Mouse (Mus musculus) gastrocnemius, postnatal 14 days (tissue): Measurements from ENCODE around the gene Ror1. TPM values are rescaled to one million over a fixed set of nuclear protein-coding genes. Genes with fewer than 3 reads are reported as not detected.
A peak's percentile ranks its signal among the peaks of the same experiment; 100 is the strongest.

ENCODE experiments used
- DNase-seq: peaks from one replicate; pipeline ENCODE4 v3.0.0; 2021; ENCODE audit warnings: mixed read lengths
- intact Hi-C: fragments of 180-260 bp; cut with DNase I; formaldehyde crosslinking; loops from one replicate; pipeline ENCODE4 v1.15.1; 2025; ENCODE audit warnings: low total_unique reads
- total RNA-seq, 2 experiments: library from RNA; stranded (reverse); gene quantifications; 2 replicates each; pipeline ENCODE4 v1.2.3; 2021

Gene Ror1
- total RNA-seq, 2 experiments from 2014 or later = 4.7 to 6.2 TPM

DNA sequence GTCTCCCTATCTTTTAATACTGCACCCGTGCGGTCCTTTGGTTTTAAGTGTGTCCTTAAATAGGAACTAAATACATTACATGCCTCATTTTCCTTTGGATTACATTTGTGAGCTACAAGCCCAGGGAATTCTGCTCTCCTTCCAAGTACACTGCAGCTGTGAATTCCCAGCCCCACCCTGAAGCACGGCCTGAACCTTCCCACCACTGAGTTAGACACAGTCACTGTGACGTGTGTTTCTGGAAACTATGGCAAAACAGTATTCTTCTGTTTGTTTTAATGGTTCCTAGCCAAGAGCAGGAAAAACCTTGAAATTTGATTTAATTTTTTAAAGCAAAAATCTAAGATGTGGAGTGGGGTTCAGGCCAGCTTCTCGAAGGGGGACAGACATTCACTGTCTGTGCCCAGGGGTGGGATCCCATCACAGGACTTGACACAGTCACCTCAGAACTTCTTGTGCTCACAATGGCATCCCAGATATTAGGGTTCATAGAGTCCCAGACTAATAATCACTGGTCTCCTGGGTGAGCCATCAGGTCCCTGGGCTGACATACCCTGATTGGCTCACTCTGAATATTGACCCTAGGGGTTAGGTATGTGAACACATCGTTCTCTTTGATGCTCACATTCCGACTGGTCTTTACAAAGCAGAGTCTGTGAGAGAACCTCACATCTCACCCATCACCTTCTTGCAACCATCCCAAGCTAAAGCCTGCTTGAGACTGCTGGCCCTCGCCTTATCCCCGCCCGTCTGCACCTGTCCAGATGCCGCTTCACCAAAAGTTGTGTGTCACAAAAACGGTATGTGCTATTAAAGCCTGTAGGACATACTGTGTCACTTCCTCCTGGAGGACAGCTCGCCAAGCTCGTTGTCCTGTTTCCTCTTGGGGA, 306.2 kb downstream of the Ror1 start:
- intact Hi-C loops = loop anchor here (10.0 kb wide), 1 partner anchor 187 kb away; no protein-coding TSS in a partner anchor
- DNase-seq = peak; percentile 65

DNA sequence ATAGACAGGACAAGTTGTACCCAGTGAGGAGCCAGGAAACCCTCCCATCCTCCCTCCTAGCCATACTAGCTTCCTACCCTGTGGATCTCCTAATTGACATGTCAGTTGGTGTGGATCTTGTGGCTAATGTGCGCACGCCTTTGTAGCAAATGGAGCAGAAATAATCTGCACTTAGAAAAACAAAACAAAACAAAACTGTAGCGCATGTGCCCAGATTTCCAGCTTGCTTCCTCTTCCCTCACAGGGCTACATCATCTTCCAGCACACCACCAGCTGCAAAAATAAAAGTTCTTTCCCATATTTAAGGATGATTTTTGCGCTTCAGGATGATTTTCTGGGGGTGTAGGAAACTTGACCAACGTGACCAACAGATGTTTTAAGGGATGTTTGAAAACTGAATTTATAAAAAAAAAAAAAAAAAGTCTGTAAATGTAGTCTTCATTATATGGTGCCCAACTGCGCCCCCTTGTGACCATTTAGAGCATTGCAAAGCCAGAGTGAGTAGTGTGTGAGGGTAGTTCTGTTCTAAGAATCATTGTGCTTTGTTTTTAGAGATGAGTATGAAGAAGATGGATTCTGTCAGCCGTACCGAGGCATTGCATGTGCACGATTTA, 311.8 kb downstream of the Ror1 start:
- DNase-seq = peak; percentile 74
- intact Hi-C loops = loop anchor here (5.0 to 10.0 kb wide), 2 partner anchors 193 to 310 kb away; partner anchors contain the start of gene Ror1

DNA sequence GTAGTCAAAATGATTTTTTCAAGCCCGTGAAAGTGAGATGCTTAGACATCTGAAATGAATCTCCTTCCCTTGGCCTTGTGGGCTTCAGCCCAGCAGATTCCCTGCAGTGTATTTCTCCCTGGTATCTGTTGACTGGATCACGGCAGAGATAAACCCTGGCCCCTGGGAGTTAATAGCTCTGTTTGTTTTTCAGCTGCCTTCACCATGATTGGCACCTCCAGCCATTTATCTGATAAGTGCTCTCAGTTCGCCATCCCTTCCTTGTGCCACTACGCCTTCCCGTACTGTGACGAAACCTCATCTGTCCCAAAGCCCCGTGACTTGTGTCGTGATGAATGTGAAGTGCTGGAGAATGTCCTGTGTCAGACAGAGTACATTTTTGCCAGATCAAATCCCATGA, 313.9 kb downstream of the Ror1 start:
- DNase-seq = no peak
- intact Hi-C loops = loop anchor here (5.0 to 10.0 kb wide), 2 partner anchors 195 to 312 kb away; partner anchors contain the start of gene Ror1

DNA sequence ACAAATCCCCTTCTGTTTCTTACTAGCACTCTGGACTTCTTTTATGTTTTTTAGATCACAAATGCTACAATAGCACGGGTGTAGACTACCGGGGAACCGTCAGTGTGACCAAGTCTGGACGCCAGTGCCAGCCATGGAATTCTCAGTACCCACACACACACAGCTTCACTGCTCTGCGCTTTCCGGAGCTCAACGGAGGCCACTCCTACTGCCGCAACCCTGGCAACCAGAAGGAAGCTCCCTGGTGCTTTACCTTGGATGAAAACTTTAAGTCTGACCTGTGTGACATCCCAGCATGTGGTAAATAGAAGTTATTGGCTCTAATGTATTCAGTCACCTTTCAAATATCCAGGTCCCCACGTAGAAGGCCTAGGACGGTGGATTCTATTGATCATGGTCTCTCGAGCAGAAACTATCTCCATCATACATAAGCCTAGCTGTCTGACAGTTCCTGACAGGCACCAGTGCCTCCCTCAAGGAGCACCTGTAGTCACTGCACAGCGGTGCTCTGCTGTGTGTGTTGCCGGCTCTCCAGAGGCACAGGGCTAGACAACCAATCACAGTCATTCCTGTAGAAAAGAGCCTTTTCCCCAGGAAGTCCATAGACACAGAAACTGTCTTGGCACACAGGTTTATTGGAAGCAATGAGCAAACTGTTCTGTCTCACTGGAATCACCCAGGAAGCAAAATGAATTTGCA, 316.4 kb downstream of the Ror1 start:
- intact Hi-C loops = loop anchor here (10.0 kb wide), 2 partner anchors 113 to 377 kb away; no protein-coding TSS in a partner anchor

DNA sequence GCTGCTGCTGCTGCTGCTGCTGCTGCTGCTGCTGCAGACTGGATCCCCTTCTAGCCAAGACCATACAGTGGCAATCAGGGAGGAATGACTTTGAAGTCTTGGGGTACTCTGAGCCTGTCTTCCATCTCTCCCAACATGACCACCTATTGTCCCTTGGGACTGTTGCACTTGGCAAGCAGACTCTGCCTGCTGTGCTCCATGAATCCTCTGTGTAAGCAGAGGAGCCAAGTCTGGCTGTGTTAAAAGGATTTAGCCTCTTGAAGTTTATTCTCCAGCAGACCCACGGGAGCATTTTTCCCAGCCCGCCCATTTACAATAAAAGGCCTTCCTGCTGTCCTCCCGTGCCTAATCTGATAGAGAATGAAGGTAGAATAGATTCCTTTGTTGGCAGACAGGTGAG, 327.2 kb downstream of the Ror1 start:
- intact Hi-C loops = no loop called here
- DNase-seq = no peak

More for the DNA sequence above, 316.4 kb downstream of the Ror1 start:
- DNase-seq = no peak

DNA sequence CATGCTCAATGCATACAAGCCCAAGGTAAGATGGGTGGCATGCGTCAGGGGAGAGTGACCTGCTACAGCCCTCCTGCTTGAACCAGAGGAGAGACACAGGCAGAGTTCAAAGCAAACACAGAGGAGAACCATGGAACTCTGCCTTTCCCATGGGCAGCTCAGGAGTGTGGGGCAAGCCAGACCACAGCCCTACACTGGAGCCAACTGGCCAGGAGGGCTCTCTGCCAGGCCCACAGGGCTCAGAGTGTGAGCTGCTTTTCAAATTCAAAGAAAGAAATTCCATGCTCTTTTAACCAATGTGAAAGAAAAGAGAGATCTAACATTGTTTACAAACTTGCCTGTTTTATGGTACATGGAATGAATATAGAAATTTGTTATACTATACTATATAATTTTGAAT, 330.5 kb downstream of the Ror1 start:
- intact Hi-C loops = no loop called here
- DNase-seq = no peak

DNA sequence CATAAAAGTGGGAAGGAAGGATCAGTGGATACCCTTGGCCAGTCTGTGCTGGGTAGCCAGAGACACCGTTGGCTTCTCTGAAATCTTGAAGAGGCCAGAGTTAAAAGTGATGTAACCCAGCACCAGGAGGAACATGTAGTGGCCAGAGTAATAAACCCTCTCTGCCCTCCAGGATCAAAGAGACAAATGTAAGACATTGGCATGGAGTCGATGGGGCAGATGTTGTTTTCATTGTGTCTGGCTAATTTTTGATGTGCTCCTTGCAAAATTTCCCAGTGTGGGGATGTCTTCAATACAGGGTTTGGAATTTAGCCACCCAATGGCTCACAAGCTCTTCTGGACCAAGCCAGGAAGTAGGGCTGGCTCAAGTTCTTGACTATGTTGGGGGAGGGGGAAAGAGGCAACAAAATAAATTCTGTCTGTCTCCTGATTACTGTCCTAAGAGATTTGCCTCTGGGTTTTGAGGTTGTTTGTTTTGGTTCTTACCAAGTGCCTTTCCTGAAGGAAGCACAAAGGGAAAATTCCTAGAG, 333.8 kb downstream of the Ror1 start:
- DNase-seq = peak; percentile 23
- intact Hi-C loops = no loop called here

DNA sequence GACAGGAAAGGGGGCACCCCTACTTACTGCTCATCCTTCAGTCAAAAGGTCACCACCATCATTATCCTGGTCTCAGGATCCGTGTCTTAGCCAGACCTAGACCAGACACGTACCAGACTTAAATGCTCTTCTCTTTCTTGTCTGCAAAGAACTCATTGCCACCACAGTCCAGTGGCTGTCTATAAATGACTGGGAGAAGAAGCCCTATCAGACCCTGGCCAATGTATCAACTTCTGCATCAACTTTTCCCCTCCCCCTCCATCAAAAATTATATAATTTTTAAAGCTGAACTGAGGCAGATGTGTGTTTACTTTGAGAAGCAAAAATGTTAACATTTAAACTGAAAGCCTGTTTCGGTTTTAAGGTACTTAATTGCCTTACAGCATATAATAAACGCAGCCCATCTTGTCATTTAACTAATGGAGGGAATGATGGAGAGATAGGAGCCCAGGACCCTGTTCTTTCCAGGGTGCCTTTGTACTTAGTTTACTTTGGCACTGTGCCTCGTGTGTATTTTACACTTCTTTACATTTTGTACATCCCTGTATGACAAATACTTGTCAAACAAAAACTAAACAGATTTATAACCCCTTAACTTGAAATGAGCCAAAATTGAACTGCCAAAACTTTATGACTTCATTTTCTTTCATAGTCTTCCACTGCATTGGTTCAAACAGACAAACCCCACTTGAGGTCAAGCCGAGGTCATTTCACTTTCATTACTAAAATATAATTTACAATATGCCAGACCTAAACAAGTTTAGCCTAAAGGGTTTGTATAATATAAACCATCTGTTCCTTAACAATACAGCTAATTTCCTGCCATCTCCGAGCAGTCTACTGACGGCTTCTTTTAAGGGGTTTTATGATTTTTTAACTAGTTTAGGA, 339.9 kb downstream of the Ror1 start:
- intact Hi-C loops = no loop called here
- no peak for DNase-seq

DNA sequence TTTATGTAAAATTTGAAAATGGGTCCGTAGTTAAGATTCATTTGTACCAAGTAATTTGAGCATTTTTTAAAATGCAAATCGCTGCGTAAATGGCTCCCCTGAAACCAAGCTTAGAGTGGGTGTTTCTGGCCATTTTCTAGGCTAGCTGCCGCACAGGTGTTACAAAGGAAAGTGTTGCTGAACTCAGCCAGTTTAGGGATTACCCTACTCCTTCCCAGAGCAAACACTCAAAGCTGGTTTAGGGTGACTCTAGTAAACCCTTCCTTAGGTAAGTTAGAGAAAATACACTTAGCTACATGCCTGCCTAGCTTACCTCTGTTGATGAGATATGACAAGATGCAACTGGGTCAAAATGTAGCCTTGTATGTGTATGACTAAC, 340.6 kb downstream of the Ror1 start:
- no peak for DNase-seq
- intact Hi-C loops = no loop called here

DNA sequence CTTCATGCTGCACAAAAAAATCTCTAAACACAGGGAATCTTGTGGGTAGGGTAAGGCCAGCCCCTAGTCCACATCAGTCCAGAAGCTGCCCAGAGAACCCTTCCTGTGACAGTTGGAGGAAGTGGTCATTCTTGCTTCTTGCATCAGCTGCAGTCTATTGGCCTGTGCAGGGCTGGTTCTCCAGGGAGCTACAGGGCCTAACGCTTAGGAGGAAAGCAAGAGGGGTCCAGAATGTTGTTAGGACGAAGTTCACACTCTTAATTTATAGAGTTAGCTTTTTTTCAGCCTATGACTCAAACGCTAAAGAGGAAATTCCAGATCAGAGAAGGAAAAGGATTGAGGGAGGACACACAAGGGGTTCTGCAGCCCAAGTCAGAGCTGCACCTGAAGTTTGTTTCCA, 351.3 kb downstream of the Ror1 start:
- no peak for DNase-seq
- intact Hi-C loops = no loop called here

DNA sequence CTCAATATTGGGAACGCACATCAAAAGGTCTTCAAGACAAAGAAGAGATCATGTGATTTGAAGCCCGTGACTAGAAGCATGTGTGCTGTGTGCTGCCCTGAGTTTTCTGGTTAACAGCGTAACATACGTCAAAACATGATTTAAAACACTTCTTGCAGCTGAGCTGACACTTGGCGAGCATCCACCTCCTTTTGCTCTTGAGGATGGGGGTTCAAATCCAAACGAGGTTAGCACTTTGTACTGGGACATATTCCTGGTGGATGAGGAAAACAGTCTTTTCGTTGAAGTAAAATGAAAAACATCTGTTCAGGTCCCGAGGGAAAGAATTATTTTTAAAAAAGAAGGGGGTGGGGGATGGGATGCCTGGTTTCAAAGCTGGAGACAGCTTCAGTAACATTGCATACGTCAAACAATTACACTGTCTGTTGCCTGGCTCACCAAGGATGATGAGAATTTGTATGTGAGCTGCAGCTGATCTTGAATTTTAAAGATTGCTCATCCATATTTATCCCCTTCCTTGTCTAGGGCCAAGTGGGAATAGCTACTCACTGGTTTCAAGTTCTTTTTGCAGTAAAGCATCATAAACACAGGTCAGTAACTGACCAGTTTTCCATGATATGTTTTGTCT, 367.0 kb downstream of the Ror1 start:
- intact Hi-C loops = no loop called here
- DNase-seq = peak; percentile 11

DNA sequence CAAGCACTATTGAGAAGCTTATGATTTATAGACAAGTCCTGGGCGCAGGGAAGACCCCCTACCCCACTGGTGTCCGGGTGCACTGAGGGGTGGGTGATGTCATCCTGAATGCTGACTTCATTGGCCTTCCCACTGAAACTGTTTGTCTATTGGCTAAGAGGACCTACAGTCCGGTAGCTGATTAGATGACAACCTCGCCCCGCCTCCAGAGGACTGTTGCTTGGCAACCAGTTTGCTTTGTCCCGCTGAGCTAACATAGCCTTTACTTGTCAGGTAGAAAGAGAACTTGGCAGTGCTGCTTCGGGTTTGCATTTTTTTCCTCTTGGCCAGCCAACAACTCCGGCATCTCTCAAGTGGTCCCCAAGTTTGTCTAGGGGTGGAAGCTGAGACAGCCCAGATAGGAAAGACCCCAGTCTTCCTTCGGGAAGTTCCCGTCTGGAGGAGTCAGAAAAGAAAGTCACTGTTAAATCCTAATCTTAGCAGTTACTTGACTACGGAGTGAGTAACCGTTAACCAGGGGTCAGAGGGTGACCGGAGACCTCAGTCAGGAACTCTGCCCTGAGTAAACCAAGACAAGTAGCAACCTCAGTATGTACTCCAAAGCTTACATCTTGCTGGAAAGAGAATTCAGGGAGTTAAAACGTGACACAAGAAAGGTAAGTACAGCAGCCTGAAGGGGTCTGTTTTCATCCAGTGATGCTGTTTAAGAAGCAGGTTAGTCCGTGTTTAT, 383.2 kb downstream of the Ror1 start, which contains the start of gene Ube2u:
Gene Ube2u, plus strand, starts transcription at position 258 of the 730 bp plus-strand sequence.
- DNase-seq = peak; percentile 17
- intact Hi-C loops = no loop called here

DNA sequence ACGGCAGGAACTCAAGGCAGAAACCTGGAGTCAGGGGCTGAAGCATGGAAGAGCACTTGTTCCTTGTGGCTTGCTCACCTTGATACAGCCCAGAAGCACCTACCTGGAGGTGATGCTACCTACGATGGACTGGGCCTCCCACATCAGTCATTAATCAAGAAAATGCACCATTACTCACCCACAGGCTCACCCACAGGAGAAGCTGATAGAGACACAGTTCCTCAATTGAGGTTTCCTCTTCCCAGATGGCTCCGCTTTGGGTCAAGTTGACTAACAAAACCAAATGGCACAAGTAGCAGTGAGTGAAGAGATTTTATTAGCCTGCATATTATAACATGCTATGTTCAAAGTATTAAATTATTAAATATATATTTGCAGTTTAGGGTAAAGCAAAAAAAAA, 392.9 kb downstream of the Ror1 start:
- DNase-seq = no peak
- intact Hi-C loops = no loop called here

Other genes with a start within 250 kb of the Ror1 start
- gene Pgm1, start 166.4 kb upstream of the Ror1 start, total RNA-seq = 100 to 1,000 TPM; 889 to 917 TPM
- gene Itgb3bp, start 166.0 kb upstream of the Ror1 start, total RNA-seq = 1 to 10 TPM; 4.1 TPM